Mouse (Mus musculus) C2C12 (cell line): Measurements from ENCODE around the gene 4921504E06Rik.

Experiments used
- CEBPB ChIP-seq: IDR thresholded peaks from one replicate; pipeline ENCODE4 v1.6.1; 2011; ENCODE audit warnings: low read depth, mild to moderate bottlenecking, control low read depth, moderate library complexity
- CTCF ChIP-seq: IDR thresholded peaks from one replicate; pipeline ENCODE4 v1.5.1; 2011; ENCODE audit not compliant: control insufficient read depth, insufficient read depth, insufficient read length
- MYOG ChIP-seq: IDR thresholded peaks from one replicate; pipeline ENCODE4 v1.6.1; 2011; ENCODE audit not compliant: control insufficient read depth, insufficient read length; ENCODE audit errors: extremely low read depth
- USF1 ChIP-seq: IDR thresholded peaks from one replicate; pipeline ENCODE4 v1.6.1; 2011; ENCODE audit warnings: low read depth, mild to moderate bottlenecking, control low read depth, moderate library complexity

- TF ChIP-seq CTCF (no peak), USF1 (no peak), CEBPB (no peak), MYOG (no peak)
Observed at GRCm38 (mm10) chr2:19448042-19448700, 105.5 kb downstream of the 4921504E06Rik start.
